Mouse (Mus musculus) retina, embryonic 14.5 days (tissue): Measurements from ENCODE around the gene Prkaa1.
A peak's percentile ranks its signal among the peaks of the same experiment; 100 is the strongest.
"Not testable (repeated sequence)": the region's sequence is repeated elsewhere in the genome, so short reads cannot be mapped to it uniquely, and the experiment has no call there.

Experiments
- DNase-seq: peaks from one replicate; pipeline ENCODE4 v3.0.0-alpha.2; 2015; ENCODE audit warnings: low spot score

The Prkaa1 gene

GRCm38 (mm10) chr15:5129111-5129805 is 14.4 kb upstream of the Prkaa1 start:
- no peak for DNase-seq

- not testable (repeated sequence) for DNase-seq
These were observed 12.6 kb upstream of the Prkaa1 start for GRCm38 (mm10) chr15:5130887-5131668.

- DNase-seq, result no peak
These were observed 10.4 kb upstream of the Prkaa1 start for GRCm38 (mm10) chr15:5133301-5133700.

GRCm38 (mm10) chr15:5134179-5134578 is 9.5 kb upstream of the Prkaa1 start:
- DNase-seq, result no peak

- DNase-seq, result no peak
These were observed 8.6 kb upstream of the Prkaa1 start for GRCm38 (mm10) chr15:5134945-5135483.

GRCm38 (mm10) chr15:5138021-5138856 is 5.4 kb upstream of the Prkaa1 start:
- DNase-seq, result no peak

- no peak for DNase-seq
These were observed 4.3 kb upstream of the Prkaa1 start for GRCm38 (mm10) chr15:5139366-5139765.

GRCm38 (mm10) chr15:5139863-5140262 is 3.8 kb upstream of the Prkaa1 start:
- no peak for DNase-seq

GRCm38 (mm10) chr15:5140357-5140756 is 3.3 kb upstream of the Prkaa1 start:
- no peak for DNase-seq

- peak; percentile 16 for DNase-seq
These were observed 1.6 kb upstream of the Prkaa1 start for GRCm38 (mm10) chr15:5142047-5142446.

- DNase-seq, result no peak
These were observed 947 bp upstream of the Prkaa1 start for GRCm38 (mm10) chr15:5142714-5143113.

GRCm38 (mm10) chr15:5144021-5144778 is 539 bp downstream of the Prkaa1 start:
- DNase-seq, result peak; percentile 75

GRCm38 (mm10) chr15:5145196-5145945 is 1.7 kb downstream of the Prkaa1 start:
- DNase-seq, result no peak

GRCm38 (mm10) chr15:5149187-5149586 is 5.5 kb downstream of the Prkaa1 start:
- DNase-seq, result no peak

GRCm38 (mm10) chr15:5152171-5152570 is 8.5 kb downstream of the Prkaa1 start:
- DNase-seq, result no peak

GRCm38 (mm10) chr15:5154621-5155020 is 11.0 kb downstream of the Prkaa1 start:
- no peak for DNase-seq

- DNase-seq, result no peak
These were observed 11.4 kb downstream of the Prkaa1 start for GRCm38 (mm10) chr15:5155093-5155492.

GRCm38 (mm10) chr15:5156355-5156754 is 12.7 kb downstream of the Prkaa1 start:
- DNase-seq, result no peak

- DNase-seq, result no peak
These were observed 13.7 kb downstream of the Prkaa1 start for GRCm38 (mm10) chr15:5157386-5157785.

GRCm38 (mm10) chr15:5158827-5159226 is 15.2 kb downstream of the Prkaa1 start:
- DNase-seq, result no peak
